Mouse (Mus musculus) common myeloid progenitor, adult 5-6 weeks (primary cell): ENCODE measurements around the gene Rassf5. TPM values are rescaled to one million over a fixed set of nuclear protein-coding genes. Genes with fewer than 3 reads are reported as not detected.

Experiments
- ATAC-seq: replicated peaks from 2 replicates; pipeline ENCODE4 v1.8.0; 2016; ENCODE audit warnings: low read depth, mild to moderate bottlenecking, moderate TSS enrichment, inconsistent platforms; ENCODE audit not compliant: poor library complexity, severe bottlenecking
- total RNA-seq: library from RNA; stranded (forward); fragments of 200-1000, 187-1606 nt; gene quantifications from 2 replicates; pipeline ENCODE4 v1.2.3, GENCODE M21; 2017

The Rassf5 gene
- total RNA-seq, 1 experiment from 2014 or later, result 48.2 TPM

DNA sequence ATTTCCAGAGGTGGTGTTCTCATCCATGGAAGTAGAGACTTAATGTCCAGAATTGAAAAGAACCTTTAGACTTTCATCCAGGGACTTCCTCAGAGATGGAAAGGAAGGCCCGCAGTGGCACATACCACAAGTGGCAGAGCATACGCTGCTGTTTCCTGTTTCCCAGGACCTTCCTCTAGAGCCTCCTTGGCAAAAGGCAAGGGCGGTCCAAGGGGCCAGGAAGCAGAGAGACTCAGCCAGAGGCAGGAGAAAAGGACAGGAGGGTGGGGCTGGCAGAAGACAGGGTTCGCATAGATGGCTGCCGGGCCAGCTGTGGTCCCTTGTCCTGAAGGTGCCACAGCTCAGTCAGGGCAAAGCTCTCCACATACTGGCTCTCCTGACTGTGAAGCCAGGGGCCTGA, 32.1 kb downstream of the Rassf5 start:
- ATAC-seq, result peak; percentile 59

DNA sequence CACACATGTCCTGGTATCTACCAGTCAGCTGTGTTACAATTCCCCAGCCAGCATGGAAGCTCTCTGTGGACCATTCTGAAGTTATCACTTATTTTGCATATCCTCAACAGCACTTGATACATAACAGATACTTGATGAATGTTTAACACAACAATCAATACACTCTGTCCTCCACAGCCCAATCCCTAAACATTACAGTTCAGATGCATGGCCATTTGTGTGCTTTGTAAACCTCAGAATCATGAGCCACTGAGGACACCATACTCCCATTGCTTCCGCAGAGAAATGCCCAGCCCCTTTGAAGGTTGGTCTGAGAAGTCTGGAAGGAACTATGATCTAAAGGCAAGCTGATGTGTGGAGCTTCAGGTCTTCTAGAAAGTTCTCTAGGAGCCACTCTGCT, 33.4 kb downstream of the Rassf5 start:
- ATAC-seq, result no peak

- ATAC-seq, result no peak
Observed at GRCm38 (mm10) chr1:131209971-131210426, 35.1 kb downstream of the Rassf5 start.

GRCm38 (mm10) chr1:131208800-131209199, 36.3 kb downstream of the Rassf5 start:
- ATAC-seq, result no peak

GRCm38 (mm10) chr1:131208081-131208480, 37.0 kb downstream of the Rassf5 start:
- no peak for ATAC-seq

DNA sequence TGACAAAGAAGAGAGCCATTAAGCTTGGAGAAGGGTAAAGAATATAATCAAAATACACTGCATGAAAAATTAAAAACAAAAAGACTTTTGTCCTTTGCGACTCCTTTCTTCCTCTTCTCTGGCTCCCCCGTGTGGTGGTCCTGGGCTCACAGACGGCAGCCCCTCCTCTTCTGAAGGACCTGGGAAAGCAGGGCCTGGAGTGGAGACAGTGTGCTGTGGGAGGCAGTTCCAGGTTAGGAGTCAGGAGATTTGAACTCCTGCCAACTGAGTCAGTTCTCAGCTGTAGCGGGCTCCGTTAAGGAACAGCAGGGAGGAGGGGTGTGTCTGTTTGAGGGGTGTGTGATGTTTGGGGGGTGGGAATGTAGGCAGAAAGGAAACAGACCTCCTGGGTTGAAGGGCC, 37.5 kb downstream of the Rassf5 start:
- ATAC-seq, result peak; percentile 76

GRCm38 (mm10) chr1:131206342-131206741, 38.7 kb downstream of the Rassf5 start:
- ATAC-seq, result no peak

DNA sequence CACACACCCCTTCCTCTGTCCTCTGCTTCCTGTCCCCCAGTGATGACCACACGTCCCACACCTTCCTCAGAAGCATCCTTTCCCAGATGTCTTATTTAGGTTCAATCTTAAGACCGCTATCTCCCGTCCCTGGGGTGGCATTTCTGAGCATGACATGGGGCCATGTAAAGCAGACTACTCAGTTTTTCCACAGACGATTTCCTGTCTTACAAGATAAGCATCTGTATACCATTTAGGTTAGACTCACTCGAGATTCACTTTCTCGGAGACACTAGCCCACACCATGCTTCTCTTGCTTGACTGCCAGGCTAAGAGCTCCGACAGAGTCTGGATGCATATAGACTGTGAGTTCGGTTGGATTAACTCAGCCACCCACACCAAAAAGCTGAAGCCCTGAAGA, 40.6 kb downstream of the Rassf5 start:
- ATAC-seq, result no peak

- ATAC-seq, result no peak
Observed at GRCm38 (mm10) chr1:131201391-131201790, 43.7 kb downstream of the Rassf5 start.

DNA sequence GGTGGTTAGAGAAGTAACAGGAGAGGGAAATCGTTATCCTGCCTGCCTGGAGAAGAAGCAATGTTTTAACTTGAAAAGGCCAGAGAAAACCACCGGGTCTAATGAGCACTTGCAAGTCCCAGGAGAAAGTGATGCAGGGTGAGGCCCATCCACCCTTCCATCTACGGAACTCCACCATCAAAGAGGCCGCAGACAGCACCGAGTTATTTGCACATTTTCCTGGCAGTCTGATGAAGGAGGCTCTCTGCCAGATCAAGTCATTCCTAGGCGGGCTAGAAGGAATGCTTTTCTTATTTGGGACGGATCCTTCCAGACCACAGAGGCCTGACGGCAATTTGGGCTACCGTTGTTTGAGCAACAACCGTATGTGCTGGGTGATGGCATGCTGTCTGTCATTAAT, 44.5 kb downstream of the Rassf5 start:
- ATAC-seq, result no peak

DNA sequence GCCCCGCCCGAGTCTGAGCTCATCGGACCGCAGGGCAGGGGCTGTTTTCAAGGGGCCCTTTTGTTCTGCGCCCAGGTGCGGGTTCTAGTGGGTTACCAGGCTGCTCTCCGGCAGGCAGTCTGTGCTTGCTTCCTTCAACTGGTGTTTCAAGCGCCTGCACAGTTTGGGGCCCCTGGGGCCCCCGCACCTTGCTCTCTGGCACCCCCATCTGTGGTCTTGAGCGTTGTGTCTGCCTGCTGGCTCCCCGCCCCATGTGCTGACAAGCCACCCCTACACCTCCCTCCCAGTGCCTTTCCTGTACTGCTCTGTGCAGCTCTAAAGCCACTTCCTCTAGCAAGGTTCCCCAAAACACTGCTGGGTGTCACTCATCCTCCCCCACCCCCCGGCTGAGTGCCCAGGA, 45.1 kb downstream of the Rassf5 start:
- ATAC-seq, result peak; percentile 92

DNA sequence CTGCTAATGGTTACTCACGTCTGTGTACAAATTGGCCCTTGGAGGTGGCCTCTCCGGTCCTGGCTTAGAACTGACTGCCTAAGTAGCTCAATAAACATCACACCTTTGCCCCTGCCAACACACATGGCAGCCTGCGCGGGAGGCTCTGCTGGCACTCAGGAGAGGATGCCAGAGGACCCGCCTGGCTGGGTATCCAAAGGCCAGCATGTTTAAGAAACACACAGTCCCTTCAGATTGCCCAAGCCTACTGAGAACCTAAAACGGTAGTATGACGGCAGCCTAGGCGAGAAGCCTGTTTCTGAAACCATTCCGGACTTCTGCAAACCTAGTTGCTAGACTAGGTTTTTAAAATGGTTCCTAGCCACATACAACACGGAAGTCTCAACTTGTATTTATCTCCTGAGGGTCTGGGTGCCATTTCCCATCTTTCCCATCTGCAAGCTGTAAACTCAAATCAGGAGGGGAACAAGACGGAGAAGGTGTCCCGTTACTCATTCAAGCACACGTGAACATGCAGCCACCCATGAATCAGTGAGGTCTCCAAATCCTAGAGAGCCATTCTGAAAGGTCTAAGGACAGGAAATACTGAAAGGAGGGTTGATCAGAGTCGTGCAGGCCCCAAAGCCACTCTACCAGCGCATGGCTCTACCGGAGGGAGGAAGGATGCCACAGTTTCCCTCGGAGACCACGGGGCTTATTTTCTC, 45.8 kb downstream of the Rassf5 start:
- peak; percentile 34 for ATAC-seq

DNA sequence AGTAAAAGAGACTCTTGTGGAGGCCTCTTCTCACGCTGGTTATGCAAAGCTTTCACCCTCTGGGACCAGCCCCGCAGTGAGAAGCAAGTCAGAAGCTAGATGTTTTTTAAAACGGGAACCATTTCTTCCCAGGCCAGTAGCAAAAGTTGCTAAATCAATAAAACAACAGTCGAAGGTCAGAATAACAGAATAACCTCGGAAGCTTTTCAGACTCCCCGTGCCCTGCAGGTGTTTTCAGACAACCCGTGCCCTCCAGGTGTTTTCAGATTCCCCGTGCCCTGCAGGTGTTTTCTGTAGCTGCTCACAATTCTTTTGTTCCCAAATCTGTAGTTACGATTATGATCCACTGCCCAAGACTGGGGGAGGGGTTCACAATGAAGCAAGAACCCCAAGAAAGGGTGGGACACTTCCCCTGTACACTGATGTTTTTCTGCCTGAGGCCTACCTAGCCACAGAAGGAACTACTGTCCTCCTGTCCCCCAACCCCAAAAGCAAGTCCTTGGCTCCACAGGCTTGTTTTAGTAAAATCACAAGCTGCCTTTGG, 46.6 kb downstream of the Rassf5 start:
- ATAC-seq, result no peak

DNA sequence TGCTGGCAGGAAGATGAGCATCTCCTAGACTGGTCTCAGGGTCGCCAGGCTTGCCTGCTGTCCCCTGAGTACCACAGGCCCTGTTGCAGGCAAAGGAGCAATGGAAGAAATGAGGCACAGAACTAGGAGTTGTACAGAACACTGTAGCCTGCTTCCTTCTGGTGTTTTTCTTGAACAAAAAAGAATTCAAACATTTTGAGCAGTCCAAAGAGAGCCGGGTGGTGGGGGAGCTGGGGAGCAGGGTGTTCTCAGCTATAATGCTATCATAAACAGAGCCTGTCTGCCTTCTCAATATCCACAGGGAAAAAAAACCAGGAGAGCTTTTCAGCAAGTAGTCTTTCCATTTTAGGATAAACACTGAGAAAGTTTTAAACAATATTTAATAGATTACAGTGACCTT, 49.0 kb downstream of the Rassf5 start:
- ATAC-seq, result no peak

DNA sequence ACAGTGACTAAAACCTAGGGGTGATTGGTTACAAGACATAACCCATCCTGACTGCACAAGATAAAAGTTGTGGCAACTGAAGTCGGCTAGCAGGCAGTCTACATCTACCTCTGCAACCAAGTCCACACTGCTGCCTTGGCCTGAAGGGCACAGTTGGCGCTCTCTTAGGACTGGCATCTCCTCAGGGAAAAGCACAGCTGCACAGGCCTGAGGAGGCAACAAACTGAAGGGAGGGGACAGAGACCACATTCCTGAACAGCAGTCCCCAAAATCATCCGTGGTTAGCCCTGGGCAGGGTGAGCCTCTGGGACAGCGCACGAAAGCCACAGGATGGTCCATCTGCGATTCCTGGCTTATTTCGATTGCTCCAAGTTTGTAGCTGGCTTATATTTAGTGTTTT, 49.4 kb downstream of the Rassf5 start:
- no peak for ATAC-seq

DNA sequence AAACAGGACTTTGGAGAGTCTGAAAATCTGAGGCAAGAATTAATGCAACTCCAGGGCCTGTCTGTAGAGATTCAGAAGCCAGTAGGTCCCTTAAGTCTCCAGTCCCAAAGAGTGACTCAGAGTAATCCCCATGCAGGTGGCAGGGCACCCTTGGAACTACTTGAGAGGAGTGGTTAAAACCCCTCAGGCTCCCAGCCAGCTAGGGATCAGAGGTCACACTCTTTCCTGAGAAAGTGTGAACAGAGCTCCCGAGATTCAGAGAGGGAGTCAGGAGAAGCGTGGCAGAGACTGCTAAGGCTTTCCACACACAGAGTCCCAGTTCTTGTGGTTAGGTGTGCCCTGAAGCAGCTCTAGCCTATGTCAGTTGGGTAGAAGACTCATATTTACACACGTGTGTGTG, 51.3 kb downstream of the Rassf5 start:
- no peak for ATAC-seq

- peak; percentile 36 for ATAC-seq
Observed at GRCm38 (mm10) chr1:131188655-131189054, 56.4 kb downstream of the Rassf5 start.

DNA sequence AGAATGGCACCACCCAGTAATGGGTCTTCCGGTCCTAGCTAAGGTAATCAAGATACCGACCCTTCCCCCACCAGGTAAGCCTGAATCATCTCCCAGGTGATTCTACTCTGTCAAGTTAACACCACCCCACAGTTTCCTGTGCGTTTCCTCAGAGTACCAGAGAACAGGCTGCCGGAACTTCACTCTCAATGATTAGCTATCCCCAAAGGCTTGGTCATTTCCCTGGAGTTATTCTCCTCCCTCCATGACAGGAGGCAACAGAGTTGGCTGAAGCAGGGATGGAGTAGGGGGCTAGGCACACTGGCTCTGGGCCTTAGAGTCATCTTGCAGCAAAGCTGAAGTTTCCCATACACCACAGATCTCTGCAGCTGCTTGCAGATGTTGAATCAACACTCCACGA, 57.2 kb downstream of the Rassf5 start:
- ATAC-seq, result no peak

DNA sequence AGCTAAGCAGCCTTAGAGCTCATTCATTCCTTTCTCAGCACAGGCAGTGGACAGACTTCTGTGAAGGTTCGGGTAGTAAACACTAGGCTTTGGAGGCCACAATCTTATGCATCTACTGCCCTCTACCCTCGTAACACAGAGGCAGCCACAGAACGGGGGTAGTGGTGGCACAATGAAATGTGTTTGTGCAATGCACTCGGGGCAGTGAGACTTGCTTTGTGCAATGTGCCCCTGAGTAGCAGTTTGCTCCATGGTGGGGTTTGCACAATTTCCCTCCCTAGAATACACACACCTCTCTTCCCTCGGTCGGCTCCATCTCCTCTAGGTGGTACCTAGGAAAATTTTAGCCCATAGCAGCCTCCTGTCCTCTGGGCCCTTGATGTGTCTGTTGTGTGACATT, 58.1 kb downstream of the Rassf5 start:
- ATAC-seq, result no peak

DNA sequence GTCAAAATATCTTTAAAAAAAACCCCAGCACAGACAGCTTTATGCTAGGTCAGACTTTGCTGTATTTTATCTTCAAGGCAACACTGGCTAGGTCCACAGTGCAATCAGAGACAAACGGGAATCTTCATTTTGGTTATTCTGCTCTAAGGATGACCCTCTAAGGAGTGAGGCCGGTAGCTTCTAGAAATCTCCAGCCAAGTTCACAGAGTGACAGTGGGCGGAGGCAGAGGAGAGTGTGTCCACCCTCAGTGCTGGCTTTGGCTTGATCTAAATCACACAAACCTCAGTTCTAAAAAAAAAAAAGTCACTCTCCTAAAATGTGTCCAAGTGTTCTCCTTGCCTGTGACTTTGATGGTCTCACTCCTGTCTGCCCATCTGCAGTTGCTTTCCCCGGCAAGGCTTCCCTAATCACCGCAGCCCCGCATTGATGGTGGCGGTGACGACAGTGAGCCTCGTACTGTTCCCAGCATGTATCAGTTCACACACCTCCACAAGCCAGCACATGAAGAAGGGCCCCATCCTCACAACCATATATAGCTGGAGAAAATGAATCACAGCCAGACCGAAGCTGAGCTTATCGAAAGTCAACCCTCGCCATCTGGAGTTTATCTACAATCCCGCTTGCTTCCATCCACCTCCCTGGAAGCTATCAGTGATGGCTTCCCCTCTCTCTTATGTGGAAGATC, 59.1 kb downstream of the Rassf5 start:
- no peak for ATAC-seq

- ATAC-seq, result no peak
Observed at GRCm38 (mm10) chr1:131184956-131185660, 60.0 kb downstream of the Rassf5 start.
